Mouse (Mus musculus) left cerebral cortex, postnatal 4 days (tissue): ENCODE measurements around the gene Chrm4. TPM values are rescaled to one million over a fixed set of nuclear protein-coding genes. Genes with fewer than 3 reads are reported as not detected.

Source experiments
- DNase-seq: peaks from one replicate; pipeline ENCODE4 v3.0.0-alpha.2; 2022
- intact Hi-C: fragments of 180-260 bp; cut with DNase I; formaldehyde crosslinking; loops from one replicate; pipeline ENCODE4 v1.15.1; 2025
- microRNA-seq: library from miRNA; unstranded; fragments of <30 nt; microRNA quantifications from one replicate; pipeline ENCODE4 v1.2.0, GENCODE M21; 2022
- total RNA-seq, 2 experiments: library from RNA; stranded (reverse); gene quantifications; 2 replicates each; pipeline ENCODE4 v1.2.3; 2021

The Chrm4 gene
- total RNA-seq, 2 experiments from 2014 or later: 10.8 to 12.2 TPM

- intact Hi-C loops: no loop called here
- no peak for DNase-seq
These were observed 33.4 kb downstream of the Chrm4 start for GRCm38 (mm10) chr2:91960459-91960858.

GRCm38 (mm10) chr2:91961901-91962761 lies 35.1 kb downstream of the Chrm4 start:
- intact Hi-C loops: no loop called here
- DNase-seq: no peak

- DNase-seq: no peak
- intact Hi-C loops: no loop called here
These were observed 35.9 kb downstream of the Chrm4 start for GRCm38 (mm10) chr2:91962864-91963401.

DNA sequence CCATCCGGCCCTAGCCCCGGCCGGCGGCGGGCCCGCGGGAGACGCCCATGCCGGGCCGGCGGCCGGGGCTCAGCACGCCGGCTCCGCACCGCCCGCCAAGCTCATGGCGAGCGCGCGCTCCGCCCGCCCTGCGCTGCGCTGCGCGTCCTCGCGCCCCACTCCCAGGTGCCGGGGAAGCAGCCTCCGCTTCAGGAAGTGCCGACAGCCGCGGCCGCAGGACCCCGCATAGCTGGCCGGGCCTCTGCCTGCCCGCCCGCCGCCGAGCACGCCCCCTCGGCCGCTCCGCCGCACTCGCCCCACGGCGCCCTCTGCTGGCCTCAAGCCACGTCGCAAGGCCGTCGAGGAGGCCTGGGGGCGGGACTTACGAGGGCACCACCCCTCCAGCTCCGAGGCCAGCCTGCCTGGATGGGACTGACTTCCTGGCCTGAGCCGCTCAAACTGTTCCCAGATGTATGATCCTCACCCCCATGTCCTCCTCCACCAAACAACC lies 36.4 kb downstream of the Chrm4 start:
- DNase-seq: peak; percentile 97
- intact Hi-C loops: no loop called here

- intact Hi-C loops: no loop called here
- DNase-seq: no peak
These were observed 37.7 kb downstream of the Chrm4 start for GRCm38 (mm10) chr2:91964610-91965204.

- intact Hi-C loops: no loop called here
- DNase-seq: no peak
These were observed 38.4 kb downstream of the Chrm4 start for GRCm38 (mm10) chr2:91965417-91965816.

DNA sequence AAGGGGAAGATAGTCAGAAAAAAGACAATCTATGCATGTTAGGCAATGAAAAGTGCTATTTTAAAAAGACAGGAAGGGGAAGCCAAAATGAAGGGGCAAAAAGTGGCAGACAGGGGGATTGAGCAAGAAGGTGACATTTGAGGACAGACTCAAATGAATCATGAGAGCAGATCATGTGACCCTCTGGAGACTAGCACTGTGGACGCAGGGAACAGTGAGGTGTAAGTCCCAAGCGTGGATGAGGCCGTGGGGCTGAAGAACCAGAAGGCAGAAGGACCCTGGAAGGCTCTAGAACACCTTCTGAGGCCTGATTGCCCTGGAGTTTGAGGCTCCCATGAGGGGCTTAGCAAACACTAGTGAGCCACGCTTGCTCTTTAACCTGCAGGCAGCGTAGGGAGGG lies 39.3 kb downstream of the Chrm4 start:
- DNase-seq: no peak
- intact Hi-C loops: no loop called here

DNA sequence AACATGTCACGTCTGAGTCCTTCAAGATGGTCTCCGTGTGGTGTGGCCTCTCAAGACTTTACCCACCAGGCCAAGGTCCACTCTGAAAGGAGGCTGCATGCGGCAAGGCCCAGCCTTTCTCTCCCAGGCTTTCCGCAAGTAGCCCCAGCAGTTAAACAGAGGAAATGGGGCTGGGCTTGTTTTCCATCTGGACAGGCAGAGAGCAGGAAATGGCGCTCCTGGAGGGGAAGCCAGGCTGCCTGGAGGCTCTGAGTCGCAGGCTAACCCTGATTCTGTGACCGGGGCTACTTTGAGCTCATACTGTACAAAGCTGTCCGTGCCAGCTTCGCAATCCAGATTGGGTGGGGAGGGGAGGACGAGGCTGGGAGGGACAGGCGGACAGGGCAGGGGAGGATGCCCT lies 40.9 kb downstream of the Chrm4 start:
- intact Hi-C loops: no loop called here
- DNase-seq: no peak

DNA sequence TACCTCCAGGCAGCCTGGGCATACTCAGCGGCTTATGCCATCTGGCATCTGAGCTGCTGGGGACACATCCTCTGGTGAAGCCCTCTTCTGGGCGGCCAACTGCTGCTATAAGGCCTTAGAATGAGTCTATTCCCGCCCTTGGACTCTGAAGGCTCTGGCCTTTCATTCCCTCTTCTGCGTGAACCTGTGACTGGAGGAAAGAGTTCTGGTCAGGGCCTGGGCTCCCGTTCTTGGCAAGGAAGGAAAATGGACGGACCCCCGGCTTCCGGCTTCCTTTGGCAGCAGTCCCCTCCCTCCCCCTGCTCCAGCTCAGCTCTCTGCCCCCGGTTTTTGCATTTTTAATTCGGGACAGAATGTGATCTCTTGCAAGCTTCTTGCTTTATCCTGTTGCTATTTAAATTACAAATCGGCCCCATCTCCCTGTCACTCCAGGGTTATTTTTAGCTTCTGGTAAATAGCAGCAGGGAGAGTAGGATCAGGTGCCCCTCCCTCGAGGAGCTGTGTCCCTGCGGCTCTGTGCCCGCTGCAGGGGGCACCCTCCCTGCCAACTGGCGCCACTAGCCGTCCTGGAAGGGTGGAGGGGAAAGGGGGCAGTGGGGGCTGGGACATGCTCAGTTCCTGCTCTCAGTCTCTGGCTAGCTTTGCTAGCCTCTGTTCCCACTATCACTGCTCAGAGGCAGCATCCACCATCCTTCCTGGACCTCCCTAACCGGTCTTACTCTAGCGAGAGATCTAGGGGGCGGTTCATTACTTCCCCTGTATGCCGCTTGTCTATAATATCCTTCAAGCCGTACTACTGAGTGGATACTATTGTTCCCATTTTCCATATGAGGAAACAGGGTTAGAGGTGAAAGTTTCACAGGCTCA lies 44.4 kb downstream of the Chrm4 start:
- intact Hi-C loops: no loop called here

GRCm38 (mm10) chr2:91972121-91972566 lies 45.1 kb downstream of the Chrm4 start:
- intact Hi-C loops: no loop called here
- no peak for DNase-seq

More for the DNA sequence above, 44.4 kb downstream of the Chrm4 start:
- peak; percentile 81 for DNase-seq

DNA sequence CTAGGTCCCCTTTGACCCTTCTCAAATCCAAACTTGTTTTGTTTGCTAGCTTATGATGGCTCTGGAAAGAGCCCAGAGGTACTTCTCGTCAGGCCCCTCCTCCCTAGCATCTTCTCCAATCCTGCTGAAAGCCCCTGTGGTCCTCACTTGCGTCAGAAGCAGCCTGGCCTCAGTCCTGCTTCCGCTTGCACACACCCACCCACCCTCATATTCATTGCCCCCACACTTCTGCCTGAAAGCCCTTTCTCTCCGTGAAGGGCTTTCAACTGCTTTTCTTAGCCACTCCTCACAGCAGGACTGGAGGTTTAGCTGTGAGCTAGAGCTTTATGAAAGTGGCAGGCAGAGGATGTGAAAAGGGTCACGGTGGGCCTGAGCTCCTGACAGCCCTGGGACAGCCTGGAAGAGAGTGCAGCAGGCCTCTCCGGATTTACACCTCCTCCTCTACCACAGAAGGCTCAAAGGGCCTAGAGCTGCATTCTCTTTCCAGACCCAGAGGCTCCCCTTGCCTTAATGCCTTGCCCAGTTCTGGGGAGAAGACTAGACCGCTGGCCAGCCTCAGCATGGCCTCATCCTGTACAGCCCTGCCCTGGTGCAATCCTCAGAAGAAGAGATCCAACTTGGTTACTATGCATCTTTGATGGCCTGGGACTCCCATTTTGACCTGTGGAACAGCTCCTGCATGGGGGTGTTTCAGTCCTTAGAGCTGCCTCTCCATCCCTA lies 46.5 kb downstream of the Chrm4 start:
- intact Hi-C loops: no loop called here
- no peak for DNase-seq

- DNase-seq: no peak
- intact Hi-C loops: no loop called here
These were observed 48.8 kb downstream of the Chrm4 start, which contains the start of gene Dgkz for GRCm38 (mm10) chr2:91975581-91976541. Gene Dgkz (minus strand): TSS chr2:91975864.

GRCm38 (mm10) chr2:91977960-91978359 lies 50.9 kb downstream of the Chrm4 start:
- no peak for DNase-seq
- intact Hi-C loops: no loop called here

Small RNA genes lying within 50 kb of the gene (microRNA-seq; reads per million reads assigned to microRNA genes)
- gene Mir6999: not detected

Other genes with a start within 250 kb of the Chrm4 start
- 10 to 100 TPM; 40.1 to 40.9 TPM for gene Atg13, start 216.7 kb upstream of the Chrm4 start, total RNA-seq
- gene Harbi1, start 216.4 kb upstream of the Chrm4 start, total RNA-seq: 1 to 10 TPM; 8.4 to 9.9 TPM
- gene Ambra1, start 197.1 kb upstream of the Chrm4 start, total RNA-seq: 10 to 100 TPM; 56.5 to 56.7 TPM
- gene Mdk, start 5.0 kb downstream of the Chrm4 start, total RNA-seq: 10 to 100 TPM; 40.6 to 45.4 TPM
- not detected for gene Gm9821, start 18.5 kb downstream of the Chrm4 start, total RNA-seq
- gene Dgkz, start 48.6 kb downstream of the Chrm4 start, total RNA-seq: 100 to 1,000 TPM; 134 to 158 TPM
- 10 to 100 TPM; 10.3 to 12.4 TPM for gene Creb3l1, start 97.3 kb downstream of the Chrm4 start, total RNA-seq
- 100 to 1,000 TPM in 1 of 2 experiments, 10 to 100 TPM in 1; 95.7 to 102 TPM for gene Phf21a, start 165.9 kb downstream of the Chrm4 start, total RNA-seq